Mouse (Mus musculus): ENCODE data around the gene H2-D1. TPM values are rescaled to one million over a fixed set of nuclear protein-coding genes. Genes with fewer than 3 reads are reported as not detected.
"Not testable (repeated sequence)": the region's sequence is repeated elsewhere in the genome, so short reads cannot be mapped to it uniquely, and the experiment has no call there.

Gene H2-D1
- total RNA-seq, 2 experiments from 2014 or later: 77.3 to 77.5 TPM

DNA sequence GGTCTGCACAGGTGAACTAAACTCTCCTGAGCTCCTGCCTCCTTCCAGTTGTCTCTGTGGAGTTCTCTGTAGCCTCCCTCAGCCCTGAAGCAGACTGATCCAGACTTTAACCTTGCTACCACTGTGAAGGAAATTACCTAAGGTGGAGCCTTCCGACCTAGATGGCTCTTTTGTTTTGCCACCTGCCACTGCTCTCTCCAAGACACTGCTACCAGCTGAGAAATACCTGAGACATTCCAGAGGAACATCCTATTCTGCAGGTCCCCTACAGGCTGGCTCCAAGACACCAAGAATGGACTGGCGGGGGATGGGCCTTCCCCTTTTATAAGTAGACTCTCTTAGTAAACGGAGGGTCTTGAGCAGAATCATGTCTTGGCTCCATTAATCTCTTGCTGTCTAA lies 17.7 kb downstream of the H2-D1 start:
- intact Hi-C loops (cut with DNase I): no loop called here
- no peak for DNase-seq

DNA sequence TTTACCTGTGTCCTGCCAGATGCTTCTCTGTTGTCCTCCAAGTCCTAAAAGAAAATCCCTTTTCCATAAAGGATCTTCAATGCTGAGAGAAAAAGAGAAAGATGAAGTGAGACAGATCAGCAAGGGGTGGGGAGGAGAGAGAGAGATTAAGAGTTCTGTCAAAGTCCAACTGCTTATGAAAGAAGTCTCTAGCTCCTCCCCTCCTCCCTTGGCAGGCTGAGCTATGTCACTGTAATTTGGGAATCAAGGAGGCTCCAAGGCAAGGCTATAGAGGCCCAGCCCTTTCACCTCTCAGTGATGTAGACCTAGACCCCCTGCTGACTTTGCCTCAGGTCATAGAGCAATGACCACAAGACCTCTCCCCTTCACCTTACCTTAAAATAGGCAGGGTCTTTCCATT lies 22.9 kb downstream of the H2-D1 start:
- intact Hi-C loops (cut with DNase I): no loop called here
- DNase-seq: no peak

DNA sequence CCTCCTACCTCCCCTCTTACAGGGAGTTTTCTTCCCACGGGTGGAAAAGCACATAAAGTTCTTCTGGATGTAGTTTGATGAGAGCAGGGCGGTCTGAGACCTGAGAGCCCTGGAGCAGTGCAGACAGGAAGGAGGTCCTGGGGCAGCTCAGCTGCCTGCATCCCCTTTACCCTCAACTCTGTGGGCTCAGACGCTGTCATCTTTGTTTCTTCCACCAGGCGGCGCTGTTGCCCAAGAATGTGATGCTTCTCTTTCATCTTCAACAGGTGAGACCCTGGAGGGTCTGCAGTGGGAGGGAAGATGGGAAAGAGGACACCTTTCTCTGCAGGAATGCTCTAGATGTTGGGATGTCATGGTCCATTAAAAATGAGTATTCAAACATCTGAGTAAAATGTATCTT lies 33.3 kb downstream of the H2-D1 start:
- DNase-seq: peak; percentile 60 to 72
- intact Hi-C loops (cut with DNase I): not testable (repeated sequence)

DNA sequence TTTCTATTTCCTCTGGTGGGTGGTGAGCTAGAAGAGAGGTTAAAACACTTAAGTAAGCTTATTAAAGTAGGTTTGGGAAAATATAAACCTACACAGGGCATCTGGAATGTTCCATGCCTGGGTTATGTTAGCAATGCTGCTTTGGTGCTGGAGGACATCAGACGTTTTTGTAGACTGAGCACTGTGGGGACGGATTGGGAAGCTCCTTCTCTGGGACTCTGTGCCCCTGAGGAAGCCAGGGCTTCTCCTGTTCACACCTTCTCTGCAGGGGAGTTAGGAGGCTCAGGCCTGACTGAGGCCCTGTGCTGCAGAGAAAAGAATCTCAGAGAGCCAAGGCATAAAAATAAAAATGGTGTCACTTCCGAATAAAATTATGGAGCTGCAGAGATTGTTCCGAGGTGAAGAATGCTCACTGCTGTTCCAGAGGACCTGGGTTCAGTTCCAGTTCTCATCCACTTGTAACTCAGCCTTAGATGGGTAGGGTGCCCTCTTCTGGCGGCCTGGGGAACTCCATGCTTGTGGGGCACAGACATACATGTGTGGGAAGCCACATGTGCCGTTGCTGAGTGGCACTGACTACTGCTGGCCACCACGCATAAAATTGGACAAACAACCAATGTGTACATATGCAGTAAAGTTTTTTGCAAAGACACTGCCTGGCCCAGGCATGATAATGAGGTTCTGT lies 37.9 kb downstream of the H2-D1 start:
- not testable (repeated sequence) for DNase-seq
- intact Hi-C loops (cut with DNase I): loop anchor here (5.0 kb wide), 1 partner anchor 43 kb away; no protein-coding TSS in a partner anchor

DNA sequence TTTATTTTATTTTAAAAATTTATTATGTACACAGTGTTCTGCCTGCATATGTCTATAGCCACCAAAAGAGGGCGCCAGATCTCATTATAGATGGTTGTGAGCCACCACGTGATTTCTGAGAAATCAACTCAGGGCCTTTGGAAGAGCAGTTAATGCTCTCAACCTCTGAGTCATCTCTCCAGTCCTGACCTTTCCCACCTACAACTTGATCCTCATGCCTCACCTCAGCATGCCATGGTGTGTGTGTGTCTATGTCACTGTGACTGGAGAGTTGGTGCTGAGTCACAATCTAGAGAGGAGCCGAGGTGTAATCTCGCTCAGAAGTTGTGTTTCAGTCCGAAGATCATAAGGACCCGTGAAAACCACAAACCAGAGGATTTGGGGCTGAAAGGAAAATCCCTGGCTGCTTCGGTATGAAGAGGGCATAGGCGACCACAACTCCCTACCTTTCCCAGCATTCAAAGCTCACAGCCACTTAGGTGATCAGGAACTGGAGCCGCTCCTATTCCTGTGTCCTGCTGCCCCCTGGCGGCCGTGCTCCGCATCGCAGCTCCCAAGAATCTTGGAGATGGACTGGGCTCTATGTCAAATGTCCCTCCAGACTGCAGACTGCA lies 39.2 kb downstream of the H2-D1 start:
- DNase-seq: peak; percentile 90 to 96
- intact Hi-C loops (cut with DNase I): loop anchor here (1.0 to 5.0 kb wide), 2 partner anchors 44 to 1332 kb away; no protein-coding TSS in a partner anchor

DNA sequence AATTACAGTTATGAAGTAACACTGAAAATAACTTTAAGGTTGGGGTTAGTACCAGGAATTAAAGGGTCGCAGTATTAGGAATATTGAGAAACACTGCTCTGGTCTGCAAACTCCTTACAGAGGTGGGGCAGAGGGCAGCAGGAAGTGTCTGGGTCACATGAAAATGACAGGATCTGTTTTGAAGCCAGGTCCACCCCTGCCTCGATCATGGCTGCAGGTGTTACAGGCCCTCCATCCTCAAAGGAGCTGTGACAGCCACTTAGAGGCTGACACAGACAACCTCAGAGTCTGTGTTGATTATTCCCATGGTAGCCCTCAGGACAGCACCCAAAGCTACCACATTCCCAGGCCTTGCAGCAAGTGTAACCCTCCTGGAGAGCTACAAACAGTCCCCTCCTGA lies 40.7 kb downstream of the H2-D1 start:
- intact Hi-C loops (cut with DNase I): loop anchor here (1.0 to 5.0 kb wide), 2 partner anchors 46 to 1337 kb away; no protein-coding TSS in a partner anchor

DNA sequence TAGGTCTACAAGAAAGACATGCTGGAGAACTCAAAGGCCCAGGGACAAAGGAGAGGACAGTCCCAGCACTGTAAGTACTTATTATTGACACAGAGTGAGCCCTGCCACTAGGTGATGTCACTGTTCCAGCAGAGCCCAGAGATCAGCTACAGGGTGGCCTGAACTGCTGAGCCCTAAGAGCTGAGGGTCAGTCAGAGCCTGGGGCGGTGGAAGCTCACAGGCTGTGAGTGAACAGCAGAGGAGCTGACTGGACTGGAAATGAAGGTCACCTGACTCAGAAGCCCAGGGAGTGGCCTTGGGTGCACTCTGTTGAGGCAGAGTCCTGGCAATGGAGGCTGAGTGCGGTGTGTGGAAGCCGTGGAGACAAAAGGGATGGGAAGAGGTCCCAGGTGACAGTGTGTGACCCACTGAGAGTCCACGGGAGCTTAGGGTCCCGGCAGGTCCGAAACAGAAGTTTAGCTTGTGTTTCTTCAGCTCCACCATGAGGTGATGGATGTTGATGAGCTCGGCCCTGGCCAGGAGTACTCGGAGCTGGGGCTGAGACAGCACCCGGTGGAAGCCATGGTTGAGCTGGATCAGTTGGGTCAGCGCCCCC lies 41.3 kb downstream of the H2-D1 start:
- intact Hi-C loops (cut with DNase I): loop anchor here (1.0 to 5.0 kb wide), 2 partner anchors 47 to 1338 kb away; no protein-coding TSS in a partner anchor
- DNase-seq: no peak

More for the DNA sequence above, 40.7 kb downstream of the H2-D1 start:
- DNase-seq: no peak

DNA sequence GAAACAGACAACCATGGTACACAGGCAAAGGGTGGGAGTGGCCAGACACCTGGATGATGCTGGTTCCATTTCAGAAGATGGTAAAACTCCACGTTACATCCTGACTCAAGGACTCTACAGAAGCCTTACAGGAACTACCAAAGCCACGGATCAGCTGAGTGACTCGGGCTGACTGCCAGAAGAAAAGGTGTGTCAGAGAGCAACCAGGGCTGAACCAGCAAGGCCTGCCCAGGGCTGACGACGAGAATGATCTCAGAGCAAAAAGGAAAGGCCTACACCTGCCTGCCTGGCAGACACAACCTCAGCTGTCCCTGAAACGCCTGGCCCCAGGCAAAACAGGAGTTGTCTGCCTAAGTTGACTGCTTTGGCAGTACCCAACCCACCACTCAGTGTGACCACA lies 41.9 kb downstream of the H2-D1 start:
- intact Hi-C loops (cut with DNase I): loop anchor here (5.0 kb wide), 1 partner anchor 47 kb away; no protein-coding TSS in a partner anchor

DNA sequence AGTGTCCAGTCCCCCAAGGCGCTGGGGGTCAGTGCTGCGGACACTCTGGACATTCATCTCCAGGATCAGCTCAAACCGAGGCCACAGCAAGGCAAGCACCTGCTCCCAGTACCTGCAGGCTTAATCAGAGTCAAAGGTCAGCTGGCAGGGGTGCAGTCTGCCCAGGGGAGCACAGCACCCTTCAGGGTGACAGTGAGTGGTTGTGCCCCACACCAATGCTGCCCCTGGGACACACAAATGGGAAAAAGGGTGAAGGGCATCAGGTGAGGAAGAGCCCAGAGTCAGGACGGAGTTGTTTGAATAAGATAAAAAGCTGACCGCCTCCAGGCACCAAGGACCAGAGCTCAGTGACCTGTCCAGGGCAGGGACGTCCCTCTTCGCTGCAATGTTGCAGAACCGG lies 42.4 kb downstream of the H2-D1 start:
- intact Hi-C loops (cut with DNase I): loop anchor here (5.0 kb wide), 1 partner anchor 48 kb away; no protein-coding TSS in a partner anchor
- not testable (repeated sequence) for DNase-seq

More for the DNA sequence above, 41.9 kb downstream of the H2-D1 start:
- DNase-seq: no peak

Small RNA genes within 50 kb of the gene (microRNA-seq; reads per million reads assigned to microRNA genes)
- gene Mir6975: 0.54 to 1.4 reads per million in 2 experiments
- 0 reads per million in 2 experiments for gene Mir8094

Other genes with a start within 250 kb of the H2-D1 start
- gene Vwa7, start 246.2 kb upstream of the H2-D1 start, total RNA-seq (2021): 1 to 10 TPM; 5.3 to 5.9 TPM
- under 1 TPM; 0.34 to 0.48 TPM for gene Sapcd1, start 234.7 kb upstream of the H2-D1 start, total RNA-seq (2021)
- gene Msh5, start 216.0 kb upstream of the H2-D1 start, total RNA-seq (2021): 1 to 10 TPM; 1.6 to 2.0 TPM
- gene Clic1, start 212.8 kb upstream of the H2-D1 start, total RNA-seq (2021): 10 to 100 TPM; 61.6 to 72.9 TPM
- 10 to 100 TPM; 49.3 to 50.0 TPM for gene Ddah2, start 203.7 kb upstream of the H2-D1 start, total RNA-seq (2021)
- gene Ly6g6c, start 197.3 kb upstream of the H2-D1 start, total RNA-seq (2021): not detected
- gene Mpig6b, start 196.5 kb upstream of the H2-D1 start, total RNA-seq (2021): under 1 TPM; 0.61 to 0.74 TPM
- gene Ly6g6e, start 185.8 kb upstream of the H2-D1 start, total RNA-seq (2021): not detected
- 1 to 10 TPM in 1 of 2 experiments, under 1 TPM in 1; 0.67 to 3.3 TPM for gene Ly6g6d, start 184.7 kb upstream of the H2-D1 start, total RNA-seq (2021)
- gene Ly6g6f, start 177.1 kb upstream of the H2-D1 start, total RNA-seq (2021): not detected
- 10 to 100 TPM; 53.7 to 56.7 TPM for gene Abhd16a, start 173.5 kb upstream of the H2-D1 start, total RNA-seq (2021)
- gene Ly6g5c, start 154.5 kb upstream of the H2-D1 start, total RNA-seq (2021): not detected
- under 1 TPM in 1 of 2 experiments, not detected in 1; 0.41 TPM for gene Ly6g5b, start 147.3 kb upstream of the H2-D1 start, total RNA-seq (2021)
- gene Gpank1, start 141.3 kb upstream of the H2-D1 start, total RNA-seq (2021): 1 to 10 TPM; 7.0 to 7.7 TPM
- 100 to 1,000 TPM; 172 to 176 TPM for gene Csnk2b, start 140.7 kb upstream of the H2-D1 start, total RNA-seq (2021)
- 10 to 100 TPM; 28.0 to 29.6 TPM for gene D17H6S53E, start 136.4 kb upstream of the H2-D1 start, total RNA-seq (2021)
- not detected for gene Apom, start 130.7 kb upstream of the H2-D1 start, total RNA-seq (2021)
- 100 to 1,000 TPM; 237 to 245 TPM for gene Bag6, start 127.6 kb upstream of the H2-D1 start, total RNA-seq (2021)
- 100 to 1,000 TPM; 148 to 174 TPM for gene Prrc2a, start 97.8 kb upstream of the H2-D1 start, total RNA-seq (2021)
- 1 to 10 TPM; 1.4 to 2.8 TPM for gene Aif1, start 86.7 kb upstream of the H2-D1 start, total RNA-seq (2021)
- 1 to 10 TPM; 3.8 to 4.0 TPM for gene Lst1, start 74.3 kb upstream of the H2-D1 start, total RNA-seq (2021)
- gene Ltb, start 68.3 kb upstream of the H2-D1 start, total RNA-seq (2021): 1 to 10 TPM; 1.2 to 3.8 TPM
- under 1 TPM; 0.29 to 0.39 TPM for gene Tnf, start 60.7 kb upstream of the H2-D1 start, total RNA-seq (2021)
- under 1 TPM in 1 of 2 experiments, not detected in 1; 0.20 TPM for gene Lta, start 57.4 kb upstream of the H2-D1 start, total RNA-seq (2021)
- under 1 TPM in 1 of 2 experiments, not detected in 1; 0.71 TPM for gene Gm16181, start 41.9 kb upstream of the H2-D1 start, total RNA-seq (2021)
- 1 to 10 TPM; 4.1 to 4.4 TPM for gene Atp6v1g2, start 29.1 kb upstream of the H2-D1 start, total RNA-seq (2021)
- gene Nfkbil1, start 26.9 kb upstream of the H2-D1 start, total RNA-seq (2021): 10 to 100 TPM in 1 of 2 experiments, 1 to 10 TPM in 1; 8.4 to 10.4 TPM
- gene Ddx39b, start 21.0 kb upstream of the H2-D1 start, total RNA-seq (2021): 100 to 1,000 TPM; 107 to 118 TPM
- 1 to 10 TPM in 1 of 2 experiments, under 1 TPM in 1; 0.57 to 1.2 TPM for gene H2-Q1, start 57.7 kb downstream of the H2-D1 start, total RNA-seq (2021)
- gene H2-Q2, start 79.5 kb downstream of the H2-D1 start, total RNA-seq (2021): 1 to 10 TPM; 1.1 to 3.7 TPM
- gene H2-Q4, start 116.9 kb downstream of the H2-D1 start, total RNA-seq (2021): 1 to 10 TPM; 9.2 to 9.8 TPM
- under 1 TPM; 0.31 to 0.80 TPM for gene H2-Q6, start 162.1 kb downstream of the H2-D1 start, total RNA-seq (2021)
- 1 to 10 TPM; 1.3 to 1.9 TPM for gene H2-Q7, start 176.4 kb downstream of the H2-D1 start, total RNA-seq (2021)
- gene H2-Q10, start 207.4 kb downstream of the H2-D1 start, total RNA-seq (2021): under 1 TPM; 0.12 to 0.20 TPM
- not detected for gene Pou5f1, start 243.3 kb downstream of the H2-D1 start, total RNA-seq (2021)

Data from heart, postnatal 14 days (tissue).